Mouse (Mus musculus) sigmoid colon, adult 10 weeks (tissue): ENCODE results near the gene Mrps27. TPM values are rescaled to one million over a fixed set of nuclear protein-coding genes. Genes with fewer than 3 reads are reported as not detected.

Experiments used
- polyA plus RNA-seq: library from polyadenylated mRNA; stranded (reverse); fragments of 350-450 nt; fragmentation: Illumina TruSeq; extraction: RNeasy Lipid Tissue Mini Kit (QIAGEN cat#74804); gene quantifications from one replicate; pipeline ENCODE4 v1.2.3, GENCODE M21; 2014; ENCODE audit warnings: low read depth, low replicate concordance

Mrps27 gene
- 49.0 TPM for polyA plus RNA-seq

GRCm38 (mm10) chr13:99344599-99345575 is at the start of gene Mrps27, which contains the start of gene Ptcd2:
Mrps27 (plus strand) TSS chr13:99344786.
Ptcd2 (minus strand) TSS chr13:99344705.

Other genes with a start within 250 kb of the Mrps27 start
- 2.2 TPM for gene Zfp366, start 160.0 kb upstream of the Mrps27 start, polyA plus RNA-seq
- gene Ptcd2, start 81 bp upstream of the Mrps27 start, polyA plus RNA-seq = 98.6 TPM
- gene Map1b, start 171.8 kb downstream of the Mrps27 start, polyA plus RNA-seq = 16.2 TPM